Mouse (Mus musculus): ENCODE measurements around the gene Vamp2. TPM values are rescaled to one million over a fixed set of nuclear protein-coding genes. Genes with fewer than 3 reads are reported as not detected.

Gene Vamp2
- polyA plus RNA-seq, 1 experiment from 2014 or later, result 50.3 TPM

DNA sequence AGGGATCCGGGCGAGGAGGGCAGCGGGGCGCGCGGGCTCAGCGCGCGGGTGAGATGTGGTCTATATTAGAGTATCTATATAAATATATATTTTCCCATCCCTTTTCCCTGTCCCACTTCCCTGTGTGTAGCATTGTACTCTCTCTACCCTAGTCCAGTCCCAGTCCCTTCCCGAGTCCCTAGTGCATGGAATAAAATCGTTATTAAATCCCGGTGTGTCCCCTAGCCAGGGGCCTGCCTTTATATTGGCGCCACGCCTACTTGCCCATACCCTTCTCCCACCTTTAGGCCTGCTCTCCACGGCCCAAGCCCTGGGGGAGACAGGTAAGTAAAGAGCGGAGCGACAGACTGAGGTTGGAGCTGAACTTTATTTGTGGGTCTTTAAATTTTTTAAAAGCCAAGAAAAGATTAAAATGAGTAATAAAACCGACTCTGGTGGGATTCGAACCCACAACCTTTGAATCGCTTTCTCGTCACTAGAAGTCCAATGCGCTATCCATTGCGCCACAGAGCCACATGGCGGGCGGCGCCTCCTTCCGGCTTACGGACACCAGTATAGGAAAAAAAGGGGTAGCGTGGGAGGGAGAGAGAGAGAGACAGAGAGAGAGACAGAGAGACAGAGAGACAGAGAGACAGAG, 34.9 kb downstream of the Vamp2 start:
- Histone ChIP-seq H3K27ac (ENCODE audit: low read depth, low read length) (peak overlapping the region; percentile 87), H3K4me1 (replicated peaks; ENCODE audit: control insufficient read depth, insufficient read depth, low read length) (0 out of 2 replicates have a peak, but pooled peaks cover 12% of the 10 kb centered on the region), H3K9me3 (ENCODE audit: control insufficient read depth) (no peaks in the 10 kb centered on the region), H3K4me2 (replicated peaks; ENCODE audit: low read depth) (peak overlapping the region; percentile 93), H3K4me3 (ENCODE audit: low read depth, low read length) (peak overlapping the region; percentile 53), H3K27me3 (replicated peaks; ENCODE audit: control insufficient read depth, insufficient read depth, low read length) (peaks cover 7% of the 10 kb centered on the region; the same call in 1 of the 2 replicates), H3K9ac (ENCODE audit: low read depth, low read length) (peak overlapping the region; percentile 53), H3K36me3 (ENCODE audit: control insufficient read depth, insufficient read depth) (no peaks in the 10 kb centered on the region)
- TF ChIP-seq CTCF (IDR thresholded peaks at IDR 0.05; ENCODE audit: low read depth), result peak; percentile 49
- under 1% methylated on average over 29 of the region's 29 CpGs for WGBS
- ATAC-seq, result 0 out of 2 replicates have a peak, but pooled peaks have one; percentile 22

DNA sequence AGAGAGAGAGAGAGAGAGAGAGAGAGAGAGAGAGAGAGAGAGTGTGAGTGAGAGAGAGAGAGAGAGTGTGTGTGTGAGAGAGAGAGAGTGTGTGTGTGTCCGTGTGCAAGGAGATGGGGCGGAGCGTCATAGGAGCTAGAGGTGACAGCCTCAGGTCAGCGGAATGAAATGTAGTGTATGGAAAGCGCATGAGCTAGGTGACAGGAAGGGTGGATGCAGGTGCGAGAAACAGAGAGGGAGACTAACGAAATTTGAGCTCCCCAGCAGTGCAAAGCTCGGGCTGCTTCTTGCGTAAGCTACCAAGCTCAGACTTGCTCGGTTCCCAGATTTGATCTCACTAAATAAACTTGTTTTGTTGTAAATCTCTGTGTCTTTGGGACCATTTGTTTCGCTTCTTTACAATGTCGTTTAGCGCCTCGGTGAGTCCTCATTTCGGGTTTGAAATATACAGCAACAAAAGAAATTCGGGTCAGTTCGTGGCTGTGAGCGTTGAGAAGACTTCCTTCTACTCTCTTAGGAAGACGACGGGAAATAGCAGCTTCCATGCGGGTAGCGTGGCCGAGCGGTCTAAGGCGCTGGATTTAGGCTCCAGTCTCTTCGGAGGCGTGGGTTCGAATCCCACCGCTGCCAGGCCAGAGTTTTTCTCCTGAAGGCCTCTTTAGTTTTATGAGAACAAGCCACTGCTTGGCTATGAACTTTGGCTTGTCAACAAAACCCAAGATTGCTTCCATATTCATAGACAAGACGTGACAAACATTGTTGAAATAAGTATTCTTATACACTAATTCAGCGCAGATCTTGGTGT, 35.6 kb downstream of the Vamp2 start:
- Histone ChIP-seq H3K4me1 (replicated peaks; ENCODE audit: control insufficient read depth, insufficient read depth, low read length) (0 out of 2 replicates have a peak, but pooled peaks cover 12% of the 10 kb centered on the region), H3K9ac (ENCODE audit: low read depth, low read length) (peak overlapping the region; percentile 34; the same call in 1 of the 2 replicates), H3K27me3 (replicated peaks; ENCODE audit: control insufficient read depth, insufficient read depth, low read length) (peaks cover 7% of the 10 kb centered on the region; the same call in 1 of the 2 replicates), H3K4me2 (replicated peaks; ENCODE audit: low read depth) (peak overlapping the region; percentile 93), H3K4me3 (ENCODE audit: low read depth, low read length) (peak overlapping the region; percentile 53), H3K27ac (ENCODE audit: low read depth, low read length) (peak overlapping the region; percentile 87), H3K9me3 (ENCODE audit: control insufficient read depth) (no peaks in the 10 kb centered on the region), H3K36me3 (ENCODE audit: control insufficient read depth, insufficient read depth) (no peaks in the 10 kb centered on the region)
- TF ChIP-seq CTCF (IDR thresholded peaks at IDR 0.05; ENCODE audit: low read depth), result no peak
- ATAC-seq, result peak; percentile 71
- WGBS, result under 1% methylated on average over 31 of the region's 31 CpGs

DNA sequence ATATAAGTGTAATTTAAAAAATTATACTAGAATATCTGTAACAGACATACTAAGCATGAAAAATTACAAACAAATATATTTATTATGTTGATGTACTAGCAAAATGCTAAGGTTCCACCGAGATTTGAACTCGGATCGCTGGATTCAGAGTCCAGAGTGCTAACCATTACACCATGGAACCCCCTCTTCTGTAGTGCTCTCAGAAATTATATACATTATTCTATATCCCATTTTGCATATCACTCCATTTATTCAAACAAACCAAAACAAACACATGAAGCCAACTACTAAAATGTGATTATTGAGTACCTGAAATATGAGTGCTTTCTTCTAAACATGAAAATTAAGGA, 36.2 kb downstream of the Vamp2 start:
- H3K9ac ChIP-seq (ENCODE audit: low read depth, low read length), result no peak overlapping the region
- 0% methylated on average over 3 of the region's 3 CpGs for WGBS
- H3K4me3 ChIP-seq (ENCODE audit: low read depth, low read length), result no peak overlapping the region; the same call in 1 of the 2 replicates
- no peak for TF ChIP-seq CTCF (IDR thresholded peaks at IDR 0.05; ENCODE audit: low read depth)
- H3K36me3 ChIP-seq (ENCODE audit: control insufficient read depth, insufficient read depth), result no peaks in the 10 kb centered on the region
- 0 out of 2 replicates have a peak overlapping the region, but pooled peaks have one; percentile 87 for H3K27ac ChIP-seq (ENCODE audit: low read depth, low read length)
- H3K4me1 ChIP-seq (replicated peaks; ENCODE audit: control insufficient read depth, insufficient read depth, low read length), result 0 out of 2 replicates have a peak, but pooled peaks cover 12% of the 10 kb centered on the region
- H3K9me3 ChIP-seq (ENCODE audit: control insufficient read depth), result no peaks in the 10 kb centered on the region
- ATAC-seq, result peak; percentile 52
- H3K27me3 ChIP-seq (replicated peaks; ENCODE audit: control insufficient read depth, insufficient read depth, low read length), result peaks cover 7% of the 10 kb centered on the region; the same call in 1 of the 2 replicates
- peak overlapping the region; percentile 93; the same call in 1 of the 2 replicates for H3K4me2 ChIP-seq (replicated peaks; ENCODE audit: low read depth)

DNA sequence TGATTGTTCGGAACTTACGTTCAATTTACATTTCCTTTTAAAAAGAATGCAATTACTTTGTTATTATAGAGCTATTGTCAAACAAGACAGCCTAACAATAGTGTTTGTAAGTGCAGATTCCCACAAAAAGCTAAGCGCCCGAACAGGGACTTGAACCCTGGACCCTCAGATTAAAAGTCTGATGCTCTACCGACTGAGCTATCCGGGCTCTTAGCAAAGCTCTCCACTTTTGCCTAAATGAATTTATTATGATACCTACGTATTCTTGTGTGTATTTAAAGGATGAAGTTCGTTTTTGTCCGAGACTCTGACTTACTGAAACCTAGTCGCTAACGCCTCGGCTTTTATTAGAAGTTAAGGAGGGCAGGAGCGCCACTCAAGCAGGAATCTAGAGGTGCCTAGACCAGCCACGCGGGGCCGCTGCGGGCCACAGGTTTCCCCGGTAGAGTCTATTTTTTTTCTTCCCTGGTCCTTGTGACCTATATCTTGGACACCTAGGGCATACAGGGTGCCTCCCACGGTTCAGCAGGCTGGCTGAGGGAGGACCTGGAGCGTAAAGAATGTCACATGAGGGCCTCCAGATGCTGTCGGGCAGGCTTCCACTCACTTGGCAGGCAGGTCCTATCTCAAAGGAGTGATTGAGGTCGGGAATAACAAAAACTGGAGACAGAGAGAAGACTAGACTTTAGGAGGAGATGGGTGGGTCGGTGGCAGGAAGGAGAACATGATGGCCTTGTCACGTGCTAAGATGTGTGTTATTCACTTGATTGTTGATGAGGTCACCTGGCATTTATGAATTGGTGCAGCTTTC, 37.0 kb downstream of the Vamp2 start:
- peak overlapping the region; percentile 65 for H3K4me3 ChIP-seq (ENCODE audit: low read depth, low read length)
- H3K4me2 ChIP-seq (replicated peaks; ENCODE audit: low read depth), result peak overlapping the region; percentile 90
- WGBS, result 0% methylated on average over 24 of the region's 24 CpGs
- peak; percentile 46 for ATAC-seq
- peaks cover 7% of the 10 kb centered on the region; the same call in 1 of the 2 replicates for H3K27me3 ChIP-seq (replicated peaks; ENCODE audit: control insufficient read depth, insufficient read depth, low read length)
- H3K27ac ChIP-seq (ENCODE audit: low read depth, low read length), result peak overlapping the region; percentile 70
- 0 out of 2 replicates have a peak, but pooled peaks cover 10% of the 10 kb centered on the region for H3K4me1 ChIP-seq (replicated peaks; ENCODE audit: control insufficient read depth, insufficient read depth, low read length)
- peak; percentile 73 for TF ChIP-seq CTCF (IDR thresholded peaks at IDR 0.05; ENCODE audit: low read depth)
- no peaks in the 10 kb centered on the region for H3K9me3 ChIP-seq (ENCODE audit: control insufficient read depth)
- H3K36me3 ChIP-seq (ENCODE audit: control insufficient read depth, insufficient read depth), result no peaks in the 10 kb centered on the region
- peak overlapping the region; percentile 40 for H3K9ac ChIP-seq (ENCODE audit: low read depth, low read length)

DNA sequence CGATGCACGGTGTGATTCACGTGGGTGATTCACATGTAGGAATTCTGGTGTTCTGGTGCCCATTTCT, 37.4 kb downstream of the Vamp2 start, which contains the start of gene Aloxe3:
TSS of gene Aloxe3 (plus strand) at position 45 of the 67 bp plus-strand sequence.
- H3K4me2 ChIP-seq (replicated peaks; ENCODE audit: low read depth), result peak within 1 kb of the TSS; percentile 90
- no peak for TF ChIP-seq CTCF (IDR thresholded peaks at IDR 0.05; ENCODE audit: low read depth)
- H3K27me3 ChIP-seq (replicated peaks; ENCODE audit: control insufficient read depth, insufficient read depth, low read length), result peaks cover 7% of the 10 kb centered on the region; the same call in 1 of the 2 replicates
- H3K4me1 ChIP-seq (replicated peaks; ENCODE audit: control insufficient read depth, insufficient read depth, low read length), result 0 out of 2 replicates have a peak, but pooled peaks cover 6% of the 10 kb centered on the region
- peak within 1 kb of the TSS; percentile 40 for H3K9ac ChIP-seq (ENCODE audit: low read depth, low read length)
- ATAC-seq, result no peak
- WGBS, result 4% methylated on average over 3 of the region's 3 CpGs
- H3K4me3 ChIP-seq (ENCODE audit: low read depth, low read length), result peak within 1 kb of the TSS; percentile 65
- H3K27ac ChIP-seq (ENCODE audit: low read depth, low read length), result peak within 1 kb of the TSS; percentile 70
- no peaks in the 10 kb centered on the region for H3K9me3 ChIP-seq (ENCODE audit: control insufficient read depth)
- H3K36me3 ChIP-seq (ENCODE audit: control insufficient read depth, insufficient read depth), result no peaks in the 10 kb centered on the region

All from intestine, postnatal 0 days (tissue).